Mouse (Mus musculus) neutrophil, adult 5-6 weeks (primary cell): ENCODE measurements around the gene Mrpl50. TPM values are rescaled to one million over a fixed set of nuclear protein-coding genes. Genes with fewer than 3 reads are reported as not detected.
"Not testable (repeated sequence)": the region's sequence is repeated elsewhere in the genome, so short reads cannot be mapped to it uniquely, and the experiment has no call there.

Experiments used
- ATAC-seq: fragments of 151-379, 151-347 bp; 2 replicates; pipeline ENCODE4 v1.8.0; 2017; ENCODE audit warnings: mild to moderate bottlenecking, moderate TSS enrichment; ENCODE audit not compliant: insufficient number of reproducible peaks, poor library complexity, low FRiP score, severe bottlenecking; ENCODE audit errors: extremely low read depth
- total RNA-seq: library from RNA; stranded (forward); fragments of 200-1000 nt; gene quantifications from 2 replicates; pipeline ENCODE4 v1.2.3, GENCODE M21; 2017

The Mrpl50 gene
- total RNA-seq, 1 experiment from 2014 or later = 12.7 TPM

DNA sequence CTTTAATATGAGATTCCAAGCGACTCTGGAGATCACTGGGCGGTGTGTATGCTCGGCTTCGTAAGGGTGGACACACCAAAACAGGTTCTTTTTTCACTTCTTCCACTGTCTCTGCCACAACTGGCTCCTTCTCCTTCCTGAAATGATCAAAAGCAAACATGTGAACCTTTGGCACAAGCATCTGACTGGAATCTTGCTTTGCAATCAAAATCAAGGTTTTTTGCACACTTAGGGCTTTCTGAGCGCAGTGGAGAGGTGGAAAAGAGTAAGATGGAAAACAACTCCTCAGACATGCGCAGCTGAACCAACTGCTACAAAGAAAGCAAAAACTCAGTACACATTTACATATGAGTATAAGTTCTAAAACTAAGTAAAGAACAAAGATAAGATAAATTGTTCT is 6.5 kb downstream of the Mrpl50 start:
- ATAC-seq = no peak

DNA sequence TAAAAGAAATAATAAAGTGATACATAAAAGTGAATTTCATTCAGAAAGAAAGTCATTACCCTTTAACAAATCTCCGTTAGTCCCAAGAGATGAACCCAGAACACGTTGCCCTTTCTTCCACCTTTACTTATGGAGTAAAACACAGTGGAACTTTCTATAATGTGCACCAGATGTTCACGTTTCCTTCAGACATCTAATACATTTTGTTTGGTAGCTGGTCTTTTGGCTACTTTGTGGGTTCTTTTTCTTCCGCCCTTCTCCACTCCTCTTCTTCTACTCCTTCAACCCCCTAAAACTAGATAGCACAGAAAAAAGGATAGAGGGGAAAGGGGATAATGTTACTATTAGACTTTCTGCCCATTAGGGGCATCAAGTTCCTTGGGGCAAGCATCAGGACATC is 8.3 kb downstream of the Mrpl50 start:
- ATAC-seq = no peak

DNA sequence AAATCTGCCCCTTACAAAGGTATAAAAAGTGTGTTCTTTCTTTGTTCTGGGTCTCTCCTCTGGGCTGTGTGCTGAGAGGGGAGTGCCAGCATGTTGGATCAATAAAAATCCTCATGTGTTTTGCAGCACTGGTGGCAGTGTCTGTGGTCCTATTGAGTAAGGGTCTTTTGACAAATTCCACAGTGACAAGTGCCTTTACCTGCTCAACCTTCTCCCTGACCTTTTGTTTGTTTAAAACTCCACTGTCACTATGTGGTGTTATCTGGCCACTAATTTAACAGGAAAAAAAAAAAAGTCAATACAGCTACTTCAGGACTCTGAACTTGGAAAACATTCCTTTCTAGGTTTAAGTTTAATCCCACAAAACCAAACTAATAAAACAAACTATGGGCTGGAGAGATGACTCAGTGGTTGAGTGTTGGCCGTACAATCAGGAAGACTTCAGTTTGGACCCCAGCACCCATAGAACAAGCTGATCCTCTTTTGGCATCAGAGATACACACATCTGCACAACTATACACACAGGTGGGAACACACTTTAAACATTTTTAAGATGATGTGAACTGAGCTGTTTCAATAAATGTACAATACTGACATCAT is 10.6 kb downstream of the Mrpl50 start:
- ATAC-seq = not testable (repeated sequence)

DNA sequence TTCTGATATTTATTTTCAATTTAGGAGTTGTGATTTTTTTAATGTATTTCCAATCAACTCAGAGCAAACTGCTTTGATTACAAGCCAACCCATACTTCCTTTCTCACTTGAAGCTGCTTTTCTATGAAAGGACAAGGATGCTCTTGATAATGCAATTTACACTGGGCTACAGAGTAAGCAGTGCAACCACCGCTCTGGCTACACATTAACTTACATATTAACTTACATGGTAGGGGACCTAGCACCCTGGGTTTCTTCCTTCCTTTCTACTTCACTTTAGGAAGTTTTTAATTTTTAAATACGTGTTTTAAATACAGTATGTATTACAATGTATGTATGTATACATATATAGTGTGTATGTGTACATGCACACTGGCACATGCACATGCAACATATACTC is 11.7 kb downstream of the Mrpl50 start:
- no peak for ATAC-seq

DNA sequence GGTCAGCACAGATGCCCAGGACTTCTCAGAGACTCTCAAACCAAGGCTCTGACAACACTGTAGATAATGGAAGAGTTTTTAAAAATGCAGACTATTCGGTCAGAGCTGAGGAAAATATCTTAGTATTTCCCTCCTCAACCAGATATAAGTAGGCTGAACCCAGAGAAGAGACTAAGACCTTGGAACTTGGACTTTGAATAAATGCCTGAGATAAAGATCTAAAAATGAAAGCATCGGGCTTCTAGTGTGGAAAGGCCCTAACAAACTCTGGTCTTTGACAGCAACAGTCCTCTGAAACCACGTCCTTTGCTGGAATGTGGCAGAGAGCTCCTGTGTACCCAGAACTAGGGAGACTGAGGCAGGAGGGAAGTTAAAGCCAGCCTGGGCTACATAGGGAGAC is 14.5 kb downstream of the Mrpl50 start, which contains the start of gene Baat:
Baat (minus strand) TSS at position 172 of the 400 bp plus-strand sequence.
- no peak for ATAC-seq

DNA sequence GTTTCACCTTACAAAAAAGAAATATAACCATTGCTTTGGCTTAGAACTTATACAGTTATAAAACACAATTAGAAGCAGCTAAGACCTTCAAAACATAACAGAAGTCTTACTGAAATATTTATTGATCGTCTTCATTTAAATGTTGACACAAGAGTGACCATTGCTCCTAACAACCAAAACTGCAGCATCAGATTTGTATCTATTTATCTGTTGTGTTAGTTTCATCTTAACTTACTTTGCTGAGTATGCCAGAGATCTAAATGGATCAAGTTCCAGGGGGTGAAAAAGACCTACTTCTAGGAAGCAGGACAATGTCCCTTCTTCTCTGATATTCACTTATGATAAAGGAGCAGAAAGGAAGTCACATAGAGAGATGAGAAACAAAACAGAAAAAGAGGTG is 17.3 kb downstream of the Mrpl50 start:
- no peak for ATAC-seq

DNA sequence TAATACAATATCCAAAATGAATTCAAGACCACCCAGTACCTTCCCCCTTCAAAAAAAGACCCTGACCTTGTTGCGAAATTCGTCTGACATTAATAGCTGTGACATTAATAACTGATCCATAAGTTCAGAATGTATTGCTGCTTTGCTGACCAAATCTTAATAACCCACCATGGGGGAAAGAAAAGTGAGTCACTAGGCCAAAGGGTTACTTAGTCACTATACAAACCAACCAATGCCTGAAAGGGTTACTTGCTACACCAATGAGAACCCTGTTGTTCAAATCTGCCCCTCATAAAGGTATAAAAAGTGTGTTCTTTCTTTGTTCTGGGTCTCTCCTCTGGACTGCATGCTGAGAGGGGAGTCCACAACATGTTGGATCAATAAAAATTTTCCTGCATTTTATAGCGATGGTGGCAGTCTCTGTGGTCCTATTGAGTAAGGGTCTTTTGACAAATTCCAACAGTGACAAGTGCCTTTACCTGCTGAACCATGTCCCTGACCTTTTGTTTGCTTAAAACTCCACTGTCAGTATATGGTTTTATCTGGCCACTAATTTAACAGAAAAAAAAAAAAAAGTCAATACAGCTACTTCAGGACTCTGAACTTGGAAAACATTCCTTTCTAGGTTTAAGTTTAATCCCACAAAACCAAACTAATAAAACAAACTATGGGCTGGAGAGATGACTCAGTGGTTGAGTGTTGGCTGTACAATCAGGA is 34.8 kb downstream of the Mrpl50 start:
- ATAC-seq = not testable (repeated sequence)

DNA sequence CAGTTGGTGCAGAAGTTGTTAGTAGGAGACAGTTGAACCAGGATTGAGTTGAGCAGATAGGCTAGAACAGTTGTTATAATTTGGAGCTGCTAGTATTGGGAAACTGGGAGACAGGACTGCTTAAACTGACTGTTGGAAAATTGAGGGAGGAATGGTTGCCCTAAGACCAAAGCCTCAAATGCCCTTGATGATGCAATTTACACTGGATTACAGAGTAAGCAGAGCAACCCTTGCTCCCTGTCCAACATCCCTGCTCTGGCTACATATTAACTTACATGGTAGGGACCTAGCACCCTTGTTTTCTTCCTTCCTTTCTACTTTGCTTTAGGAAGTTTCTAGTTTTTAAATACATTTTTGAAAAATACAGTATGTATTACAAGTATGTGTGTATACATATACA is 35.5 kb downstream of the Mrpl50 start:
- ATAC-seq = no peak

DNA sequence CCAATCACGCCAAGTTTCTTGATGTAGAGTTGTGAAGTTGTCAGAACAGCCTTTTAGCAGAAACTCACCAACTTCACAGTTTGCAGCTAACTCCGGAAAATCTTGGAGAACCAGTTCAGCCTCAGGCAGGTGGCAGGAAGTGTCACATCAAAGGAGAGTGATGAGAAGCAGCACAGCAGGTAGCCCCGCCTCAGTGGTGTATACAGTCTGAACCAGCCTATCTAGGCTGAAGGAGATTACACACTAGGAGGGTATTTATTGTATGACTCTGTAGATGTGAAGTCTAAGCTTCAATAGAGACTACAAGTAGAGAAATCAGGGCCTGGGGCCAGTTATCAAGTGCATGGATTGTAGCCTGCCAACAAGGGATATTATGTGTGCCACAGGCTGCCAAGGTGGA is 40.0 kb downstream of the Mrpl50 start:
- no peak for ATAC-seq

DNA sequence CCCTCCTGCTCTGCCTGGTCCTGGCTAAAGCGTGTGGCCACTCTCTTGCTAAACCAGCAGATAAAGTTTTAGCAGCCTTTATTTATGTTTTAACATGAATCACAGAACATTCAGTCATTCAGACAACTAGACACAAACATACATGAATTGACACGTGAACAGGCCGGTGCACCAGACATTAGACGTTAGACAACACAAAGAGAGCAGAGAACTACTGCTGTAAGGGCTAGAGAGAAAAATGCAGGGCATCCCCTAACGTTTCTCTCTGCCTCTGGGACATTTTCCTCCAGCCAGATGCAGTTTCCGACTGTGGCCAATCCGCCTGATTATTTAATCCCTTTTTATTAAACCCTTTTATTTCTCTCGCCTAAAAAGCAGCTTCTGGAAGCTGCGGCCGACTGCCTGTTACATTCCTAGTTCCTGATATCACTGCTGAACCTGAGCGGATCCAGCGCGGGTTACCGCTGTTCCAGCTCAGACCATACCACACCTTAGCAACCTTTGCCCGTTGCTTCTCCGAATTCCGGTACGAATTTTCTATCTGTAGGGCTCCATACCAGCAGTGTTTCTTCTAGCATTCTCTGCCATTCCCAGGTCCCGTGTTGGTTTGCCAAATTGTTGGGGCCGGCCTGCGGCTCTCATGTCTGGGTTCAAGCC is 40.7 kb downstream of the Mrpl50 start:
- ATAC-seq = no peak

DNA sequence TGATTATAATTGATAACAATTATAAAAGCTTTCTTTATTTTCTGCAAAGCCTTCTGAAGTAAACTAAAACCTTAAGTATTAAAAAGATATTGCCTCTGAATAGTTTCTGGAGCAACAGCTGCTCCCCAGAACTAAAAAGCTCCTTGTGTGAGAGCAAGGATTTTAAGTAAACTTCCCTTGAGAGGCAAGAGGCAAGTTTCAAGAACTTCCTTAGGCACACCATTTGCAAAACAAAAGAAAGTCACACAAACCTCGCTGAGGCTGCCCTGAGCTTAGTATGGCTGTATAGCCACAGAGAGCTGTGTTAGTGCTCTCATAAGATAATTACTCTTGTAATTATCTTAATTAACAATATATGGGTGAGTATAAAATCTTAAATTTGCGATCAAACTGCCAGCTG is 41.9 kb downstream of the Mrpl50 start:
- not testable (repeated sequence) for ATAC-seq

DNA sequence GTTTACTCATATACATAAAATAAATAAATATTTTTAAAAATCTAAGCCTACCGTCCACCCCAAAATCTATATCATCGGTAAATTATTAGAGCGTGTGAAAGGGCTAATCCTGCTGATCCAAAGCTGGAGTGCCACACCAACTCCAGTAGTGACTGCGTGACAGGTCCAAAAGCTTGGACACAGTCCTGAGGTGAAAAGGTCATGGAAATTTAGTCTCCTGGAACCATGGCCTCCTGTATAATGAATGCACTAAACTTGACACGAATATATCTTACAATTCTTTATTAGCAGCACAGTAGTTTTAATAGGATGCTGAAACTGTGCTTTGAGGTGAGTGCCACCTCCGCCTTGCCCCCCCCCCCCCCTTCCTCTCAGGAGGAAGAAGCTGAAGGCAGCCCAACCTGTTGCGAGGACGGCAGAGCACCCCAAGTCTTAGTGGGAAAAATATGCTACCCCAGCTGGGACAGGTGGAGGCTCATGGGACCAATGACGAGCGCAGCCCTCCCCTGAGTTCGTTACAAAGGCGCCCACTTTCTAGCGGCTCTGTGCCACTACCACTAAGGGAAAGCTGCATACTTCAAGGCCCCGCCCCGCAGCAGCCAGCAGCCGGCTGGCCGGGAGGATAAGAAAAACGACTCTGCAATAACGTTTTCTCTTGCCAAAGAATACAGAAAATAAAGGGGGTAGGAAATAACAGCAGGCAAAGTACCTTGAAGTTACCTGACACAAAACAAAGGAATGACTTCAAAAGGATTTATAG is 42.6 kb downstream of the Mrpl50 start:
- ATAC-seq = no peak

DNA sequence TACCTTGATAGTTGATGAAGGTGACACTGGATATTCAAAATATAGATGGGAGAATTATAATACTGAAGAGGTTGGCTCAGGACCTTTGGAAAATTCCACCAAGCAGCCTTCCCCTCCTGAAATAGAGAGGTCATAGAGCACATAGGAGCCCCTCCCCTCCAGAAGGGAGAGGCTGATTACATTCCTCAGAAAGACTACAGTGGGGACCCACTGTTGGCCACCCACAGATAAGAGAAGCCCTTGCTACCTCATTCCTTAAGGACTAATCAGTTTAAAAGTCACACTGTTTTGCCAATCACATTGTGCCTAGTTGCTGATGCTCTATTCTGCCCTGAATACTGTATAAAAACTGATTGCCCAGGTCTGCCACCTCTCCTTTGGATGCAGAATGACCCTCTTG is 46.3 kb downstream of the Mrpl50 start:
- ATAC-seq = no peak

DNA sequence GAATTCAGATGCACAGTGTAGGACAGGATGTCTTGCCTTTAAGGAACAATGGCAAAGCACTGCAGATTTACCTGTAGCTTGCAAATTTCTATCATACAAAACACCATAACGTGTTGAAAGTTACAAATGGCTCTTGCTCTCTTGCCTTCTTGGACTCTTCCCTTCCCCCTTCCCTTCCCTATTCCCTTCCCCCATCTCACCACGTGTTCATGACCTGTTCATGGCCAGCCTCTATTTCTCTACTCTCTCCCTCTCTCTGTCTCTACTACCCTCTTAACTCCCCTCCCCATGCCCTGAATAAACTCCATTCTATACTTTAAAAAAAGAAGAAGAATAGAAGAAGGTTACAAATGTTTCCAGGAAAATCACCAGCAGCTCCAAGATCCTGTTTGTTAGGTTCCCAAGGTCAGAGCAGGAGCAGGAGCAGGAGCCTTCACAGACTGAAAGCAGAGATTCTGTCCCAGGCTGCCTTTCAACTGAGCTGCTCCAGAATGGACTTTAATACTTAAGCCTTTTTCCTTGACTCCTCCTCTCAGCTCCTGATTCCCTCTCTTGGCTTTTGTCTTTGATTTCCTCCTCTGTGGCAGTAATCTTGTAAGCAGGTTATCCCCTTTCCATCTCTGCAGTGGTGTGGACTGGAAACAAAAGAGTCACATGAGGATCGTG is 47.3 kb downstream of the Mrpl50 start, which contains the start of gene Acnat1:
Acnat1 (minus strand) TSS at position 478 of the 666 bp plus-strand sequence.
- no peak for ATAC-seq

DNA sequence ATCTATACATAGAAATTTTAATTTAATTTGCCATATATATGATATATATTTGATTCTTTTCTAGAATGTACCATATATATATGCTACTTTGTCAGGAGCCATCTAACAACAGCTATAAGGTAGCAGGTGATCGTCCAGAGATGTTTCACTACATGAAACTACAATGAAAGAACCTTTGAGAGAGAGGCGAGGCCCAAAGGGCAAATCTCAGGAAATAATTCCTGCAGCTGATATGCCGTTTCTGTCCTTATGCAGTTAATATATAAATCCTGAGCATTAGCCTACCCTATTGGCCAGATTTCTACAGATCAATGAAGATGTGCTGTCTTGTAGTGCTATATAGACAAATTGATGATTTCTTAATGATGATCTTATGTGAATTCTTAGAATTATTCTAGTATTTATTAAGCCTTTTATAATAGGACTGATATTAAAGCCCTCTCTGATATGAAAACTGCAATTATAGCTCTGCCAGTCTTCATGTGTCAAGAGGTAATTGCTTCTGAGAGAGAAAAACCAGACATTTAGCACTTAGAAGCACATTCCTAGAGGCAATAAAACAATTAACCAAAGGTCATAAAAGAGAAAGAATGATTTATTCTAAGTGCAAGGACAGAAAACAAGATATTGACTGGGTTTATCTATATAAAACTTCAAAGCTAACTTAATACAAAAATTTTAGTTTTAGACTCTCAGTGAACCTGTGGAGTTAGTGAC is 51.3 kb downstream of the Mrpl50 start:
- ATAC-seq = no peak

DNA sequence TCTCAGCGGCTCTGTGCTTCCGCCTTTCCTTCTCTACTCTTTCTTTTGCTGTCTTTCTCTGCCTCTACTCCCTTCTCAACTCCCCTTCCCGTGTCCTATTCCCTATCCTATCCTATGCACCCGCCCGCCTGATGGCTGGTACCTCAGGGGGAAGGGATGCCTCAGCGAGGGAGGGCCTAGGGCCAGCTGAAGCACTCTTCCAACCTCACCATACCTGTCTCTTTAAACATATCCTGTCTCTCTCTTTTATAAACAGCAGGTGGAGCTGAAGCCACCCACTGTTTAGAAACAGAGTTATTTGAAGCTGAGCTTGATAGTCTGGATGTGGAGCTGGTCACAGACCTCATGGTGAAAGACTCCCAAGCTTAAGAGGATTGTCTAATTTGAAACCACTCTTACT is 53.5 kb downstream of the Mrpl50 start:
- no peak for ATAC-seq
